Mouse (Mus musculus) E14TG2a.4 (cell line): ENCODE measurements around the gene Trpm3.

Experiments used
- H3K27me3 ChIP-seq: 2 replicates; pipeline ENCODE4 v1.6.1; 2014; ENCODE audit warnings: low read length, control low read depth; ENCODE audit not compliant: insufficient read depth
- H3K36me3 ChIP-seq: 2 replicates; pipeline ENCODE4 v1.6.1; 2014; ENCODE audit warnings: low read length, control low read depth; ENCODE audit not compliant: insufficient read depth
- H3K4me1 ChIP-seq: replicated peaks from 2 replicates; pipeline ENCODE4 v1.6.1; 2014; ENCODE audit warnings: low read depth, low read length, control low read depth
- H3K4me3 ChIP-seq: replicated peaks from 2 replicates; pipeline ENCODE4 v1.5.1; 2014; ENCODE audit warnings: mild to moderate bottlenecking, low read length
- H3K9me3 ChIP-seq: 2 replicates; pipeline ENCODE4 v1.6.1; 2014; ENCODE audit warnings: low read length, control low read depth
- CTCF ChIP-seq: conservative IDR thresholded peaks from 2 replicates; pipeline ENCODE4 v1.5.1; 2014; ENCODE audit warnings: low read length
- NANOG ChIP-seq: IDR thresholded peaks from 2 replicates; pipeline ENCODE4 v1.6.1; 2014; ENCODE audit warnings: borderline replicate concordance, low read length, mixed read lengths
- POU5F1 ChIP-seq: IDR thresholded peaks from 2 replicates; pipeline ENCODE4 v1.6.1; 2014; ENCODE audit warnings: low read length, borderline replicate concordance

Trpm3 gene

GRCm38 (mm10) chr19:22922871-22923670 lies 784.2 kb downstream of the Trpm3 start:
- Histone ChIP-seq H3K27me3 (no peaks in the 10 kb centered on the region), H3K4me3 (no peak overlapping the region), H3K4me1 (no peaks in the 10 kb centered on the region), H3K9me3 (no peaks in the 10 kb centered on the region), H3K36me3 (no peaks in the 10 kb centered on the region)
- TF ChIP-seq CTCF = no peak

DNA sequence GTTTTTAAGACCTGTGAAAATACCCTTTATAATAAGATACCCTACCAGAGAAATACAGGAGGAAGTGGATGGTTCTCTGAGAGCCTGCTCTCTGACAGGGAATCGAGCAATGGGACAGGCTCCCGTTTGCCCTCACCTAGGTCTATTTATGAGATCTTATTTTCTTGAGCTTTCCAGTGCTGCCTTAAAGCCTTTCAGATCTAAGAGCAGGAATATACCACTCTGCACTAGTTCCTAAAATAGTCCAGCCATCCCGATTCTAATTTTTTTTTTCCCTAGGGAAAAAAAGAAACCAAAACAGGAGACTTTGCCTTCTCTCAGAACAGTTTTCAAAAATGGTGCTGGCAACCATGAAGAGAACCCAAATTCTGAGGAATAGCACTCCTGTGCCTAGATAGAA lies 786.4 kb downstream of the Trpm3 start:
- Histone ChIP-seq H3K27me3 (no peaks in the 10 kb centered on the region), H3K4me3 (no peak overlapping the region)
- TF ChIP-seq CTCF (no peak), NANOG (no peak), POU5F1 (no peak)

GRCm38 (mm10) chr19:22926753-22927152 lies 787.9 kb downstream of the Trpm3 start:
- Histone ChIP-seq H3K36me3 (no peaks in the 10 kb centered on the region), H3K4me3 (no peak overlapping the region), H3K27me3 (0 out of 2 replicates have a peak, but pooled peaks cover 4% of the 10 kb centered on the region), H3K9me3 (no peaks in the 10 kb centered on the region), H3K4me1 (no peaks in the 10 kb centered on the region)
- no peak for TF ChIP-seq NANOG
- no peak for TF ChIP-seq CTCF
- TF ChIP-seq POU5F1 = no peak

More for the DNA sequence above, 786.4 kb downstream of the Trpm3 start:
- Histone ChIP-seq H3K36me3 (no peaks in the 10 kb centered on the region), H3K4me1 (no peaks in the 10 kb centered on the region), H3K9me3 (no peaks in the 10 kb centered on the region)

DNA sequence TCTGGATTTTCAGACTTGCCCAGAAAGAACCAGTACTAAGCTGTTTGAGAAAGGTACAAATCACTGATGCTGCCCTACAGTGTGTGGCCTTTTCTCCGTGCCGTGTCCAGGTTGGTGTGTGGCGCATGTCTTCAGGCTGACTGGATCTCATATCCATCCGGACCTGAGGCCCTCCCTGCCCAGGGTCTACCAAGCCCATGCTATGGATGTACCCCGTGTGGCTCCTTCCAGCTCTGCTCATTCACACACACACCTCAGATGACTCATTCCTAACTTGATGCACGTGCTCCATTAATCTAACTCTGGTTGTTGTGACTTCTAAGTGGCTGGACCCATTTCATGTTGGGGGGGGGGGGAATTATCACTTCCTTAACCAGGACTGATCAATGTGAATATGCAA lies 789.5 kb downstream of the Trpm3 start:
- Histone ChIP-seq H3K36me3 (no peaks in the 10 kb centered on the region), H3K9me3 (no peaks in the 10 kb centered on the region), H3K4me1 (no peaks in the 10 kb centered on the region), H3K27me3 (0 out of 2 replicates have a peak, but pooled peaks cover 4% of the 10 kb centered on the region), H3K4me3 (no peak overlapping the region)
- TF ChIP-seq NANOG (no peak), CTCF (no peak), POU5F1 (no peak)

DNA sequence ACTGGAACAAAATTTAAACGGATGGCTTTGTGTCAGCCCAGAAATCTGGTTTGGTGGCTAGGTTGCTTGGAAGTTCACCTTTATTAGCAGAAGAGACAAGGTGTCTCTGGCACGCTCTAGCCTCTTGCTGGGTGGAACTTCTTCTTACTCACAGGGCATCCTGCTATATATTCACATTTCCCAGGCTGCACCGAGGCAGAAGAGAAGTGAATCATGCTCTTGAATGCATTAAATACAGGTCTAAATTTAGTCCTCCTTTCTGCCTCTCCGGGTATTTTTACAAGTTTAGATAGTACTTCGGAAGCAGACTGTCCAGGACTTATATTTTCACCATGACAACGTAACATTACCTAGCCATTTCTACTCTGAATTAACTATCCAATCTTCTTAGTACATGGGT lies 790.9 kb downstream of the Trpm3 start:
- Histone ChIP-seq H3K9me3 (no peaks in the 10 kb centered on the region), H3K4me1 (no peaks in the 10 kb centered on the region), H3K36me3 (no peaks in the 10 kb centered on the region), H3K4me3 (no peak overlapping the region), H3K27me3 (0 out of 2 replicates have a peak, but pooled peaks cover 4% of the 10 kb centered on the region)
- TF ChIP-seq CTCF (no peak), POU5F1 (no peak), NANOG (no peak)

- no peaks in the 10 kb centered on the region for H3K9me3 ChIP-seq
- TF ChIP-seq NANOG = no peak
- TF ChIP-seq CTCF = no peak
- TF ChIP-seq POU5F1 = no peak
- 0 out of 2 replicates have a peak, but pooled peaks cover 4% of the 10 kb centered on the region for H3K27me3 ChIP-seq
- no peaks in the 10 kb centered on the region for H3K36me3 ChIP-seq
- no peaks in the 10 kb centered on the region for H3K4me1 ChIP-seq
- H3K4me3 ChIP-seq = no peak overlapping the region
Observed at GRCm38 (mm10) chr19:22930368-22930834, 791.6 kb downstream of the Trpm3 start.

- H3K36me3 ChIP-seq = no peaks in the 10 kb centered on the region
- no peaks in the 10 kb centered on the region for H3K4me1 ChIP-seq
- 0 out of 2 replicates have a peak, but pooled peaks cover 4% of the 10 kb centered on the region for H3K27me3 ChIP-seq
- H3K4me3 ChIP-seq = no peak overlapping the region
- no peak for TF ChIP-seq NANOG
- H3K9me3 ChIP-seq = no peaks in the 10 kb centered on the region
Observed at GRCm38 (mm10) chr19:22931006-22931405, 792.2 kb downstream of the Trpm3 start.

- no peaks in the 10 kb centered on the region for H3K36me3 ChIP-seq
- H3K9me3 ChIP-seq = no peaks in the 10 kb centered on the region
- H3K27me3 ChIP-seq = 0 out of 2 replicates have a peak, but pooled peaks cover 4% of the 10 kb centered on the region
- no peak overlapping the region for H3K4me3 ChIP-seq
- TF ChIP-seq NANOG = no peak
- no peaks in the 10 kb centered on the region for H3K4me1 ChIP-seq
Observed at GRCm38 (mm10) chr19:22935067-22935466, 796.2 kb downstream of the Trpm3 start.
